Mouse (Mus musculus) adrenal gland, adult 18-20 months (tissue): Measurements from ENCODE around the gene Rps6ka1. TPM values are rescaled to one million over a fixed set of nuclear protein-coding genes. Genes with fewer than 3 reads are reported as not detected.
A peak's percentile ranks its signal among the peaks of the same experiment; 100 is the strongest.

ENCODE experiments used
- DNase-seq, 2 experiments: peaks; one replicate each; pipeline ENCODE4 v3.0.0; 2021 to 2022; ENCODE audit warnings: low spot score in 2 of 2
- total RNA-seq, 2 experiments: library from RNA; stranded (reverse); gene quantifications; 1 replicate in 1 of 2; 2 replicates in 1 of 2; pipeline ENCODE4 v1.2.3; 2021

The Rps6ka1 gene
- total RNA-seq, 2 experiments from 2014 or later, result 11.1 to 17.2 TPM

GRCm38 (mm10) chr4:133827887-133828794 lies 59.5 kb downstream of the Rps6ka1 start:
- DNase-seq, result no peak

- no peak for DNase-seq
Measured at GRCm38 (mm10) chr4:133827354-133827753, 60.2 kb downstream of the Rps6ka1 start.

- DNase-seq, result no peak
Measured at GRCm38 (mm10) chr4:133825731-133826130, 61.9 kb downstream of the Rps6ka1 start.

- no peak for DNase-seq
Measured at GRCm38 (mm10) chr4:133820806-133821560, 66.6 kb downstream of the Rps6ka1 start.

DNA sequence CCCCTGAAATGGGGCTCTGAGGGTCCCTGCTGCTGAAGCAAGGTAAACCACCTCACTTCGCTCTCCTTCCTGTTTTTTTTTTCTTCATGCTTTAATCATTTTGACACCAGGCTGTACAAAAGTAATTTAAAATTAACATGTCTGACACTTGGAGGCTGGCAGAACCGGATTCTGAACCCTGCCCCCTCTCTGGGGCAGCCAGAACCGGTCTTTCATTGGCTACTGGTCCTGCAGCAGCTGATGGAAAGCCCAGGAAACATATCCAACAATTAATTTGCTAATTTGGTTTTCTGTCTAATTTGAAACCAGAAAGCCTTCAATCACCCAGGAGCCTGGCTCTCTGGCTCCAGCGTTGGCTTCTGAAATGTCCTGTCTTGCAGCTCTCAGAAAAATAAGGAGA lies 67.4 kb downstream of the Rps6ka1 start:
- no peak for DNase-seq

- no peak for DNase-seq
Measured at GRCm38 (mm10) chr4:133817356-133817755, 70.2 kb downstream of the Rps6ka1 start.

DNA sequence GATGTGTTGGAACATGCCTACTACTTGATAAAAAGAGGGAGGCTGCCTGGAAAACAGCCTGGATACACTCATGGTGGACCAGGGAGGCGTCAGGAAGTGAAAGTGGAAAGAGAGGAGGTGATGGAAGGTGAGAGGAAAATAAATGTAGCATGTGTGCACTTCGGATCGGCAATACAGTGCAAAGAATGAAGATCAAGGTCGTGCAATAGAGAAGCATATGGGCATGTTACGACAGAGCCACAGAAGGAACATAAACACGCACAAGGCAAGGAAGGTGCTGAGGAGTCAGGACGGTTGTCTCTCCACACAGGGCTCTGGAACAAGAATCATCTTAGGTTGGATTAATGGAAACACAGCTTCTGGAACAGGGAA lies 71.1 kb downstream of the Rps6ka1 start:
- no peak for DNase-seq

- no peak for DNase-seq
Measured at GRCm38 (mm10) chr4:133815635-133816503, 71.7 kb downstream of the Rps6ka1 start.

- DNase-seq, result peak in 1 of 2 experiments; percentile 42
Measured at GRCm38 (mm10) chr4:133814804-133815515, 72.6 kb downstream of the Rps6ka1 start.

DNA sequence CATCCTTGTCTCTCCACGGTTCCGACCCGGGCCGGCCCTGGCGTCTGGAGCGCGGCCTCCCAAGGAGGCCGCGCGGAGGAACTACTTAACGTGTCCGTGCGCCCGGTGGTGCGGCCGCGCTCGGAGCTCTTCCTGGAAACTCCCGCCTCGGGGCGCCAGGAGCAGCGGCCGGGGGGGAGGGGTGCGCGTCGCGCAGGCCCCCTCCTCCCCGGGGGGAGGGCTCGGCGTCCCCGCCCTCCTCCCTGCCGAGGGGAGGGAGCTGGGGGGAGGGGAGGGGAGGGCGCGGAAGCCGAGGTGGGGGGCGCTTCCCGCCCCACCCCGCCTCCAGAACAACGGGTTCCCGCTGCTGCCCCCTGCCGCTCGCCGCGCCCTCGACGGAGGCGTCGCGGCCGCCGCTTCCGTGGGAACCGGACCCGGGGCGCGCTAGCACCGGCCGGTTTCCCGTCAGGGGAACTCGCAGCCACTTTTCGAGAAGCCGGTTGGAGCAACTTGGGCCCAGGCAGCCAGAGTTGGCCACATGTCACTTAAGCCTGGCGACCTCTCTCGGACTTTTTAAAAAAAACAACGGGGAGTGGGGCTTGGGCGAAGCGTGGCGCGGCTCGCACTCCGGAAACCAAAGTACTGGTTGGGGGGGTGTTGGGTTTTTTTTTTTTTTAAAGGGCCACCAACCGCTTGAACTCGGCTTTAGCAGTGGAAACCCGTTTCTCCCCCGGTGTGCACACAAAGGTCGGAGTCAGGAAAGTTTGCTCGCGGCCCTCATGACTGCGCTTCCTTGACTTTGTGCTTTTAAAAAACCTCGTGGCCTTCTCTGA lies 73.4 kb downstream of the Rps6ka1 start:
- peak; percentile 85 to 91 for DNase-seq

GRCm38 (mm10) chr4:133813174-133813991 lies 74.2 kb downstream of the Rps6ka1 start:
- DNase-seq, result peak; percentile 95 to 97

DNA sequence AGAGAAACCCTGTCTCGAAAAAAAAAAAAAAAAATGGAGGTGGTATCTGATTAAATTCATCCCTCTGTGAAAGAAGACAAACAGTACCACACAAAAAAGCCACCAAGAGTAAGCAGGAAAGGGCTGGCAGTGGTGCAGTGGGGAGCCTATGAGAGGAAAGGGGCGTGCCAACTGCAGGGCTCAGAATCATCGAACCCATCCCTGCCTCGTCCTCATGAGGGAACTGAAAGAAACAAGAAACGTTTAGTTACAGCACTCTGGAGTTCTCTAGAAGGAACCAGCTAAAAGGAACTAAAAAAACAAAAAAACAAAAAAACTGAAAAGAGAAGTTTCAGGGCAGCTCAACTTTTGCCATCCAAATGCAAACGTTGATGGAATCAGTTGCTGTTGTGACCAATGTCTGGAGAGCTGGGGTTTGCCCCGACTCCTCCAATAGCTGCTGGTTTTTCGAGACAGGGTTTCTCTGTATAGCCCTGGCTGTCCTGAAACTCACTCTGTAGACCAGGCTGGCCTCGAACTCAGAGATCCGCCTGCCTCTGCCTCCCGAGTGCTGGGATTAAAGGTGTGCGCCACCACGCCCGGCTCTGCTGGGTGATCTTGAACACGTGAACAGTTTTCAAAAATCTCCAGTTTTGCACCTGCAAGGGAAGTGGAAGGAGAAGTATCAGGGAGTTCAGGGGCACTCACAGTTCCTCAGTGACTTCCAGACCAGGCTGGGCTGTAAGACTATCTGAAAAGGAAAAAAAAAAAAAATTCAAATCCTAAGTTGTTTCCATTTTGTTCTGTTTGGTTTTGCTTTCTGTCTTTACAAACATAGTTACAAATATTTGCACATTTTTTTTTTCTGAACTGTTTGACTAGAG lies 83.0 kb downstream of the Rps6ka1 start:
- no peak for DNase-seq

DNA sequence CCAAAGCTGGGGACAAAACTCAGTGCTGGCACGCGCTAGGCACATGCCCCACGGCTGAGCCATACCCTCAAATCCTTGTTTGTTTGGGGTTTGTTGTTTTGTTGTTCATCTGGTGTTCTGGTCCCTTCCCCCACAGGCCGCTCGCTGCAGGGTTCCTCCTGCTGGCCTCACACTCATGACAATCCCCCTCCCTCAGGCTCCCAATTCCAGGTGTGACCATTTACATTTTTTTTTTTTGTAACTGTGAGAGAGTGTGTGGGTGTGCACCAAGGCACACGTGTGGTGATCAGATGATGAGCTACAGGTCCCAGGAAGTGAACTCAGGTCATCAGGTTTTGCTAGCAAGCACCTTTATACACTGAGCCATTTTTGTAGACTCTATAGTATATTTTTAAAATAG lies 87.0 kb downstream of the Rps6ka1 start:
- no peak for DNase-seq

Other genes with a start within 250 kb of the Rps6ka1 start
- 10 to 100 TPM; 19.6 to 34.5 TPM for gene Zdhhc18, start 237.6 kb downstream of the Rps6ka1 start, total RNA-seq
- gene Pigv, start 215.2 kb downstream of the Rps6ka1 start, total RNA-seq, result 10 to 100 TPM; 16.3 to 20.4 TPM
- 10 to 100 TPM; 37.9 to 43.6 TPM for gene Arid1a, start 131.0 kb downstream of the Rps6ka1 start, total RNA-seq
- gene Hmgn2, start 80.9 kb upstream of the Rps6ka1 start, total RNA-seq, result 100 to 1,000 TPM in 1 of 2 experiments, 10 to 100 TPM in 1; 79.3 to 181 TPM
- 10 to 100 TPM; 39.1 to 46.2 TPM for gene Dhdds, start 113.1 kb upstream of the Rps6ka1 start, total RNA-seq
- gene Lin28a, start 131.0 kb upstream of the Rps6ka1 start, total RNA-seq, result not detected
- gene Zfp683, start 166.0 kb upstream of the Rps6ka1 start, total RNA-seq, result under 1 TPM in 1 of 2 experiments, not detected in 1; 0.32 TPM
- gene Crybg2, start 173.0 kb upstream of the Rps6ka1 start, total RNA-seq, result under 1 TPM in 1 of 2 experiments, not detected in 1; 0.13 TPM
- gene Cd52, start 207.3 kb upstream of the Rps6ka1 start, total RNA-seq, result 10 to 100 TPM; 14.0 to 19.9 TPM
- 10 to 100 TPM in 1 of 2 experiments, 1 to 10 TPM in 1; 8.7 to 12.6 TPM for gene Ubxn11, start 214.8 kb upstream of the Rps6ka1 start, total RNA-seq
- gene Sh3bgrl3, start 241.0 kb upstream of the Rps6ka1 start, total RNA-seq, result 100 to 1,000 TPM in 1 of 2 experiments, 10 to 100 TPM in 1; 73.4 to 102 TPM